Mouse (Mus musculus) heart, adult 2 months (tissue): ENCODE data around the gene Dbndd2.

Source experiments
- CTCF ChIP-seq: fragments of 200-600 bp; IDR thresholded peaks from 2 replicates; pipeline ENCODE4 v1.8.1; 2022; ENCODE audit warnings: antibody characterized with exemption, mild to moderate bottlenecking, moderate library complexity
- EP300 ChIP-seq: fragments of 200-500 bp; IDR thresholded peaks from 2 replicates; pipeline ENCODE4 v1.6.1; 2011; ENCODE audit warnings: low read depth, low read length, control low read depth; ENCODE audit not compliant: insufficient read depth
- POLR2A ChIP-seq: fragments of 200-500 bp; IDR thresholded peaks from 2 replicates; pipeline ENCODE4 v1.6.1; 2011; ENCODE audit warnings: mild to moderate bottlenecking, low read depth, low read length, control low read depth; ENCODE audit not compliant: insufficient read depth

DNA sequence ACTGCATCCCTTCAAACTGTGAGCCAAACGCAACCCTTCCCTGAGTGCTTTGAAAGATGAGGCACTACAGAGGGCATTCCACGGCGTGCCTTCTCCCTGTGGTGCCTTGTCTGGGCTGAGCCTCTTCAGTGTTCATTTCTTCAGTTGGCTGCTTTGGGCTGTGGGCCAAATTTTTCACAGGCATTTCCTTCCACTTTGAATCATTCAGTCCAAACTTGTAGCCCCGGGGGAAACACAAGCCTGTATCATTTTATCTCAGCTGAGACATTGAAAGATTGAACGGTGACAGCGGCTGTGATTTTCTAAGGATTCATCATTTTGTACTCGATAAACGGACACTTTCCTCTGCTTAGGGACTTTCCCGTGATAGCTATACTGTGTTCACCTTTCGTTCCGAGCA is 30.7 kb downstream of the Dbndd2 start:
- no peak for TF ChIP-seq CTCF
- no peak for TF ChIP-seq POLR2A
- no peak for TF ChIP-seq EP300
